Mouse (Mus musculus) midbrain, embryonic 11.5 days (tissue): ENCODE measurements around the gene Haus4. TPM values are rescaled to one million over a fixed set of nuclear protein-coding genes. Genes with fewer than 3 reads are reported as not detected.

ENCODE experiments used
- ATAC-seq: fragments of 200-750 bp; cut with Nextera tagmentation; 2 replicates; pipeline ENCODE4 v1.8.0; 2017; ENCODE audit warnings: moderate TSS enrichment, moderate library complexity; ENCODE audit not compliant: low FRiP score
- DNase-seq: peaks from one replicate; pipeline ENCODE4 v3.0.0; 2015; ENCODE audit warnings: low spot score; ENCODE audit errors: missing footprints
- H3K27ac ChIP-seq: fragments of 300-500 bp; sonication (generic); 2 replicates; pipeline ENCODE4 v1.5.1; 2014; ENCODE audit warnings: low read depth, low read length
- H3K27me3 ChIP-seq: fragments of 300-500 bp; sonication (generic); 2 replicates; pipeline ENCODE4 v1.6.1; 2014; ENCODE audit warnings: mild to moderate bottlenecking, low read length, moderate library complexity, mixed read lengths; ENCODE audit not compliant: control insufficient read depth, insufficient read depth
- H3K36me3 ChIP-seq: fragments of 300-500 bp; sonication (generic); 2 replicates; pipeline ENCODE4 v1.6.1; 2014; ENCODE audit warnings: mild to moderate bottlenecking, low read length, moderate library complexity, mixed read lengths; ENCODE audit not compliant: control insufficient read depth, insufficient read depth
- H3K4me1 ChIP-seq: fragments of 300-500 bp; sonication (generic); 2 replicates; pipeline ENCODE4 v1.6.1; 2014; ENCODE audit warnings: low read length; ENCODE audit not compliant: control insufficient read depth, insufficient read depth
- H3K4me2 ChIP-seq: fragments of 300-500 bp; sonication (generic); 2 replicates; pipeline ENCODE4 v1.6.1; 2014; ENCODE audit warnings: mild to moderate bottlenecking, moderate library complexity
- H3K4me3 ChIP-seq: fragments of 300-500 bp; sonication (generic); 2 replicates; pipeline ENCODE4 v1.5.1; 2014; ENCODE audit warnings: low read depth, low read length
- H3K9ac ChIP-seq: fragments of 300-500 bp; sonication (generic); 2 replicates; pipeline ENCODE4 v1.6.1; 2014; ENCODE audit warnings: low read length
- H3K9me3 ChIP-seq: fragments of 300-500 bp; sonication (generic); 2 replicates; pipeline ENCODE4 v1.6.1; 2016; ENCODE audit warnings: low read length; ENCODE audit not compliant: control insufficient read depth
- WGBS: fragments of 180-500 bp; shearing (Covaris S2); extraction: QIAGEN DNeasy Blood & Tissue Kit; methylation state at CpG from one replicate; pipeline ENCODE4 v1.1.7; 2014; 5-methylcytosine and 5-hydroxymethylcytosine counted together
- polyA plus RNA-seq: library from polyadenylated mRNA; unstranded; fragments of >200 nt; fragmentation: Nextera tagmentation; extraction: Ambion mirVana; gene quantifications from 2 replicates; pipeline ENCODE4 v1.2.1, GENCODE M21; 2014

Gene Haus4
- polyA plus RNA-seq: 35.3 and 41.9 TPM in 2 replicates

- ATAC-seq: peak; percentile 97
- Histone ChIP-seq H3K9me3 (no peaks in the 10 kb centered on the region), H3K27ac (peak within 1 kb of the TSS; percentile 75), H3K9ac (peak within 1 kb of the TSS; percentile 80), H3K36me3 (no peaks in the 10 kb centered on the region), H3K4me2 (peak within 1 kb of the TSS; percentile 89), H3K4me1 (peaks cover 7% of the 10 kb centered on the region), H3K4me3 (peak within 1 kb of the TSS; percentile 51), H3K27me3 (no peaks in the 10 kb centered on the region)
- under 1% methylated on average over 76 of the region's 76 CpGs for WGBS
- DNase-seq: peak; percentile 99
Observed at GRCm38 (mm10) chr14:54553975-54554769, at the start of gene Haus4. Gene Haus4, minus strand, starts transcription at chr14:54554616.

- ATAC-seq: no peak
- H3K4me1 ChIP-seq: peaks cover 13% of the 10 kb centered on the region
- H3K9ac ChIP-seq: no peak overlapping the region
- no peaks in the 10 kb centered on the region for H3K9me3 ChIP-seq
- 84% methylated on average over 8 of the region's 8 CpGs for WGBS
- H3K4me2 ChIP-seq: peak overlapping the region; percentile 34
- no peak for DNase-seq
- no peaks in the 10 kb centered on the region for H3K36me3 ChIP-seq
- H3K27me3 ChIP-seq: no peaks in the 10 kb centered on the region
- H3K4me3 ChIP-seq: no peak overlapping the region; the same call in 1 of the 2 replicates
- H3K27ac ChIP-seq: no peak overlapping the region; the same call in 1 of the 2 replicates
Observed at GRCm38 (mm10) chr14:54603686-54604085, 49.3 kb upstream of the Haus4 start.

GRCm38 (mm10) chr14:54603038-54603654 lies 48.7 kb upstream of the Haus4 start:
- H3K9ac ChIP-seq: peak overlapping the region; percentile 70
- peak overlapping the region; percentile 34 for H3K4me2 ChIP-seq
- H3K4me1 ChIP-seq: peaks cover 13% of the 10 kb centered on the region
- H3K27ac ChIP-seq: peak overlapping the region; percentile 52
- ATAC-seq (peak; percentile 99), DNase-seq (peak; percentile 99)
- H3K4me3 ChIP-seq: peak overlapping the region; percentile 51
- WGBS: under 1% methylated on average over 46 of the region's 46 CpGs
- H3K27me3 ChIP-seq: no peaks in the 10 kb centered on the region
- H3K36me3 ChIP-seq: no peaks in the 10 kb centered on the region
- H3K9me3 ChIP-seq: no peaks in the 10 kb centered on the region

- no peaks in the 10 kb centered on the region for H3K9me3 ChIP-seq
- H3K27ac ChIP-seq: peak overlapping the region; percentile 52
- peak overlapping the region; percentile 34 for H3K4me2 ChIP-seq
- DNase-seq (no peak), ATAC-seq (peak; percentile 3; the same call in 1 of the 2 replicates)
- WGBS: 58% methylated on average over 4 of the region's 4 CpGs
- peak overlapping the region; percentile 51 for H3K4me3 ChIP-seq
- peaks cover 13% of the 10 kb centered on the region for H3K4me1 ChIP-seq
- no peaks in the 10 kb centered on the region for H3K27me3 ChIP-seq
- no peaks in the 10 kb centered on the region for H3K36me3 ChIP-seq
- H3K9ac ChIP-seq: peak overlapping the region; percentile 70
Observed at GRCm38 (mm10) chr14:54602613-54603012, 48.2 kb upstream of the Haus4 start.

DNA sequence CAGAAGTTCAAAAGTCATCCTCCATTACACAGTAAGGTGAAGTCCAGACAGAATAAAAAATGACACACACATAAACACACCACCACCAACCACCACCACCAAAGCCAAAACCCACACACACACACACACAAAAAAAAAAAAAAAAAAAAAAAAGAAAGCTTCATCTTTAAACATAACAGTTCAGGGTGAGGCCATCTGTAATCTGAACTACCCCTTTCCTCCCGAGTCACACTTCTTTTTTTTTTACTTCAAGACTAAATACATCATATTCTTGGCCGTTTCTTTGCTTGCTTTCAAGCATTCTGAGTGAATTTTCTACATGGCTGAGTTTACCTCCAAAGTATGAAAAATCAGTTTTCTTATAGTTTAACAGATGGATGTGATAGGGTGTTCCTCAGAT lies 47.2 kb upstream of the Haus4 start:
- WGBS: 90% methylated on average over 2 of the region's 2 CpGs

GRCm38 (mm10) chr14:54597084-54597483 lies 42.7 kb upstream of the Haus4 start:
- H3K9ac ChIP-seq: no peak overlapping the region
- no peak overlapping the region for H3K27ac ChIP-seq
- DNase-seq: peak; percentile 86
- H3K36me3 ChIP-seq: peaks cover 3% of the 10 kb centered on the region
- ATAC-seq: no peak
- H3K4me3 ChIP-seq: no peak overlapping the region
- H3K4me1 ChIP-seq: no peaks in the 10 kb centered on the region
- no peaks in the 10 kb centered on the region for H3K9me3 ChIP-seq
- H3K4me2 ChIP-seq: no peak overlapping the region
- no peaks in the 10 kb centered on the region for H3K27me3 ChIP-seq
- 77% methylated on average over 7 of the region's 7 CpGs for WGBS

More for the DNA sequence above, 47.2 kb upstream of the Haus4 start:
- Histone ChIP-seq H3K4me2 (no peak overlapping the region), H3K27ac (no peak overlapping the region), H3K4me1 (peaks cover 13% of the 10 kb centered on the region), H3K9me3 (no peaks in the 10 kb centered on the region), H3K4me3 (no peak overlapping the region), H3K27me3 (no peaks in the 10 kb centered on the region), H3K36me3 (no peaks in the 10 kb centered on the region), H3K9ac (no peak overlapping the region)
- DNase-seq (no peak), ATAC-seq (no peak)

- H3K4me2 ChIP-seq: no peak overlapping the region
- H3K4me3 ChIP-seq: no peak overlapping the region
- H3K27me3 ChIP-seq: no peaks in the 10 kb centered on the region
- no peaks in the 10 kb centered on the region for H3K4me1 ChIP-seq
- WGBS: 70% methylated on average over 27 of the region's 28 CpGs
- H3K9me3 ChIP-seq: no peaks in the 10 kb centered on the region
- no peak for DNase-seq
- peaks cover 3% of the 10 kb centered on the region for H3K36me3 ChIP-seq
- ATAC-seq: no peak
- H3K27ac ChIP-seq: no peak overlapping the region
- no peak overlapping the region for H3K9ac ChIP-seq
Observed at GRCm38 (mm10) chr14:54594631-54595414, 40.4 kb upstream of the Haus4 start.

- DNase-seq: no peak
Observed at GRCm38 (mm10) chr14:54594055-54594454, 39.6 kb upstream of the Haus4 start.

More at GRCm38 (mm10) chr14:54594055-54594454, 39.6 kb upstream of the Haus4 start:
- no peaks in the 10 kb centered on the region for H3K4me1 ChIP-seq
- 94% methylated on average over 3 of the region's 3 CpGs for WGBS
- no peak overlapping the region for H3K4me2 ChIP-seq
- H3K36me3 ChIP-seq: peaks cover 3% of the 10 kb centered on the region
- H3K27ac ChIP-seq: no peak overlapping the region
- no peaks in the 10 kb centered on the region for H3K9me3 ChIP-seq
- no peak overlapping the region for H3K4me3 ChIP-seq
- ATAC-seq: no peak
- H3K9ac ChIP-seq: no peak overlapping the region
- H3K27me3 ChIP-seq: no peaks in the 10 kb centered on the region
